Mouse (Mus musculus) erythroblast, adult 5-6 weeks (primary cell): ENCODE results near the gene Higd1b. TPM values are rescaled to one million over a fixed set of nuclear protein-coding genes. Genes with fewer than 3 reads are reported as not detected.

Experiments
- total RNA-seq, 2 experiments: library from RNA; stranded (forward) in 1 of 2; stranded (reverse) in 1 of 2; fragments of 150-400 nt in 1 of 2; fragments of 200-764, 138-1000 nt in 1 of 2; gene quantifications; 2 replicates each; pipeline versions ENCODE4 v1.2.3 to v1.2.4; 2015 to 2017; ENCODE audit warnings: low replicate concordance in 2 of 2

The Higd1b gene
- total RNA-seq, 2 experiments from 2014 or later = not detected

Other genes with a start within 250 kb of the Higd1b start
- not detected in 2 replicates for gene Fzd2, start 231.5 kb upstream of the Higd1b start, total RNA-seq (2015; ENCODE audit: low replicate concordance)
- gene Fzd2, start 231.5 kb upstream of the Higd1b start, total RNA-seq (2017; ENCODE audit: low replicate concordance) = not detected in 2 replicates
- not detected in 2 replicates for gene Meioc, start 172.1 kb upstream of the Higd1b start, total RNA-seq (2015; ENCODE audit: low replicate concordance)
- gene Meioc, start 172.1 kb upstream of the Higd1b start, total RNA-seq (2017; ENCODE audit: low replicate concordance) = not detected in 2 replicates
- gene Ccdc43, start 138.1 kb upstream of the Higd1b start, total RNA-seq (2015; ENCODE audit: low replicate concordance) = 4.4 and 8.1 TPM in 2 replicates
- gene Ccdc43, start 138.1 kb upstream of the Higd1b start, total RNA-seq (2017; ENCODE audit: low replicate concordance) = 2.9 and 12.0 TPM in 2 replicates
- not detected in 2 replicates for gene Adam11, start 74.4 kb upstream of the Higd1b start, total RNA-seq (2015; ENCODE audit: low replicate concordance)
- not detected in 2 replicates for gene Adam11, start 74.4 kb upstream of the Higd1b start, total RNA-seq (2017; ENCODE audit: low replicate concordance)
- not detected in 2 replicates for gene Gjc1, start 16.1 kb upstream of the Higd1b start, total RNA-seq (2015; ENCODE audit: low replicate concordance)
- 0.09 TPM in 1 of 2 replicates, not detected in the other for gene Gjc1, start 16.1 kb upstream of the Higd1b start, total RNA-seq (2017; ENCODE audit: low replicate concordance)
- 49.8 and 53.9 TPM in 2 replicates for gene Eftud2, start 45.1 kb downstream of the Higd1b start, total RNA-seq (2015; ENCODE audit: low replicate concordance)
- gene Eftud2, start 45.1 kb downstream of the Higd1b start, total RNA-seq (2017; ENCODE audit: low replicate concordance) = 45.0 and 54.5 TPM in 2 replicates
- gene Ccdc103, start 45.4 kb downstream of the Higd1b start, total RNA-seq (2015; ENCODE audit: low replicate concordance) = not detected in 2 replicates
- not detected in 2 replicates for gene Ccdc103, start 45.4 kb downstream of the Higd1b start, total RNA-seq (2017; ENCODE audit: low replicate concordance)
- gene Fam187a, start 49.3 kb downstream of the Higd1b start, total RNA-seq (2015; ENCODE audit: low replicate concordance) = not detected in 2 replicates
- not detected in 2 replicates for gene Fam187a, start 49.3 kb downstream of the Higd1b start, total RNA-seq (2017; ENCODE audit: low replicate concordance)
- gene Gfap, start 65.1 kb downstream of the Higd1b start, total RNA-seq (2015; ENCODE audit: low replicate concordance) = 26.9 and 33.2 TPM in 2 replicates
- 46.3 and 50.4 TPM in 2 replicates for gene Gfap, start 65.1 kb downstream of the Higd1b start, total RNA-seq (2017; ENCODE audit: low replicate concordance)
- gene Kif18b, start 89.3 kb downstream of the Higd1b start, total RNA-seq (2015; ENCODE audit: low replicate concordance) = 10.4 and 10.7 TPM in 2 replicates
- gene Kif18b, start 89.3 kb downstream of the Higd1b start, total RNA-seq (2017; ENCODE audit: low replicate concordance) = 18.1 TPM in 2 replicates
- not detected in 2 replicates for gene C1ql1, start 110.8 kb downstream of the Higd1b start, total RNA-seq (2015; ENCODE audit: low replicate concordance)
- not detected in 2 replicates for gene C1ql1, start 110.8 kb downstream of the Higd1b start, total RNA-seq (2017; ENCODE audit: low replicate concordance)
- gene Nmt1, start 192.3 kb downstream of the Higd1b start, total RNA-seq (2015; ENCODE audit: low replicate concordance) = 17.8 and 31.3 TPM in 2 replicates
- gene Nmt1, start 192.3 kb downstream of the Higd1b start, total RNA-seq (2017; ENCODE audit: low replicate concordance) = 16.9 and 17.3 TPM in 2 replicates
- gene Dcakd, start 192.5 kb downstream of the Higd1b start, total RNA-seq (2015; ENCODE audit: low replicate concordance) = 16.3 and 25.5 TPM in 2 replicates
- gene Dcakd, start 192.5 kb downstream of the Higd1b start, total RNA-seq (2017; ENCODE audit: low replicate concordance) = 6.8 and 26.4 TPM in 2 replicates